Comparison of ENCODE assay signal across 18 mouse cellular contexts in the genomic region with DNA sequence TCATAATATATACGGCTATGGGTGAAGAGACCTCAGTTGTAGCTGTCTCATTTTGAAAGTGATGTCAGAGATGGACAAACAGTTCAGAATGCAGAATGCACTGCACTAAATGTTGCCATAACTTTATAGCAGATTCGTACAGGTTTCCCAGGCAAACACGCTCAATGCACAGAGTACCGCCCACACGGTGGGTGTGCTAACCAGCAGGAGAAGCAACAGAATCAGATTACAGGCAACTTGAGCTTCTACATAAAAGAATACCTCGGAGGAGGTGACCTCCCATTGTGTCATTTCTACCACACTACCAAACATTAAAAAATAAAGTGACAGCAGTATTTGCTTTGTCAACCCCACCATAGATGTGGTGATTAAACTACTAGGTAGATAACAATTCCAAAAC.
DNase-seq lines count a peak whose midpoint lies in the region; ATAC-seq lines count a peak whose summit lies in the region.
"Had no signal": no experiment of that assay in that cellular context is flagged by ENCODE, and none has a peak within 500 bp of the region (broad histone marks: within the 10 kb centered on the region; RNA-seq: fewer than 3 reads in every experiment).

No protein-coding gene starts in this region.

- peak; percentile 30 for DNase-seq in embryo, embryonic 11 days
- no peak for DNase-seq in embryo, embryonic 9.5 days (ENCODE audit: extremely low spot score)
- DNase-seq in frontal cortex, postnatal 14 days (ENCODE audit: low spot score in 2 of 2): no peak
- DNase-seq in R1 (ENCODE audit: low read depth, low spot score): peak; percentile 40
- DNase-seq in layer of hippocampus, postnatal 14 days (ENCODE audit: low spot score in 2 of 2): no peak
- DNase-seq: adrenal gland, adult 8-10 months; adrenal gland, postnatal 14 days; adrenal gland, postnatal 36 days; cerebellum, adult 11-12 months; cerebellum, adult 2 months; cerebellum, adult 9-10 months; cerebellum, postnatal 10 days; cerebellum, postnatal 25 days; forebrain, postnatal 0 days had no signal

- ATAC-seq in frontal cortex, adult (ENCODE audit: low TSS enrichment): peak; percentile 57; the same call in 1 of the 2 replicates
- ATAC-seq: activated CD4-positive, CD25-positive, alpha-beta regulatory T cell, adult 4 months; forebrain, embryonic 13.5 days; forebrain, embryonic 15.5 days; forebrain, postnatal 0 days had no signal

Comparison
In these comparisons a context has a peak if more than half of its experiments do, and no peak if none do; other contexts are left out.
1. DNase-seq: peak in embryo, embryonic 11 days (single experiment) and R1 (single experiment); none in embryo, embryonic 9.5 days (single experiment), frontal cortex, postnatal 14 days (0 of 2) and layer of hippocampus, postnatal 14 days (0 of 2).